Mouse (Mus musculus) layer of hippocampus, postnatal 36 days (tissue): ENCODE results near the gene Cpne8. TPM values are rescaled to one million over a fixed set of nuclear protein-coding genes. Genes with fewer than 3 reads are reported as not detected.
"Not testable (repeated sequence)": the region's sequence is repeated elsewhere in the genome, so short reads cannot be mapped to it uniquely, and the experiment has no call there.

Experiments
- DNase-seq, 2 experiments: peaks; one replicate each; pipeline ENCODE4 v3.0.0; 2022
- total RNA-seq, 2 experiments: library from RNA; stranded (reverse); gene quantifications; 2 replicates each; pipeline ENCODE4 v1.2.3; 2021

Gene Cpne8
- total RNA-seq, 2 experiments from 2014 or later, result 30.8 to 32.3 TPM

DNA sequence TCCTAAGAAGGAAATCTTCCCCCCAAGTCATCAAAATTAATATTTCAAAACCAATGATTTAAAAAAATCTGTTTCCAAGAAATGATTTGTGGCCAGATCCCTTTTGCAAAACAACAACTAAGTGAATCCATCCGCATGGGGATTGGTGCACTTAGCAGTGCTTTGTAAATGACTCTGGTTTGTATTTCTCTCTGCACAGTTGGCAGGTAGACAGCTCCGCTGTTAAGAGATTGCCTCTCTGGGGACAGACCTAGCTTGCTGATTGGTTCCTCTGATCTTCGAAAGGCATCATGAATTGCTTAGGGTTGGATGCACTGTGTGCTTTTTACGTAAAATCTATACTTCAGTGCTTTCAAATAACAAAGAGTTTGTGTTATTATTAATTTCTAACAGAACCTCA is 68.5 kb downstream of the Cpne8 start:
- DNase-seq, result not testable (repeated sequence)

DNA sequence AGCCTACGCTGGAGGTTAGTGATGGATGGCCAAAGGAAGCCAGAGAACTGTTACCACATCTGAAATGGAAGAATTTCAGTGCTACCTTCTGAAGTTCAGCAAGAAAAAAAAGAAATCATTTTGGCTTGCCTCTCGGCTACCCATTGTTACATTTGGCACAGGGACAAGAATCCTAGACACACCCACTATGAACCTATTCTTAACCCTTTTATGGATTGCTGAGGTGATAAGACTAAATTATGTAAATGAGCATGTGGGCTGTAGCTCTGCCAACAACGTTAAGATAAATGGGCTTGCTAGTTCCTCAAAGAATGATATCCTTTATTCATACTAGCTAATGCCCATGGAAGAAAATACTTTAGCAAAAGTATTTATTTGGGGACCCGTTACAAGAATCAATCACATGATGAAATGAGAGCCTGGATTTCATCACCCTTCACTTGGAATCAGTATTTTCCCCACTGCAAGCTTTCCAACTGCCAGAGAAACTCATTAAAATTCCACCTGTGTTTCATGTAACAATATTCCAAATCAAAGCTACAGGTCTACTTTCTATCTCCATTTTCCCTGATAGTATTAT is 69.3 kb downstream of the Cpne8 start:
- no peak for DNase-seq

GRCm38 (mm10) chr15:90608368-90608767 is 70.9 kb downstream of the Cpne8 start:
- DNase-seq, result no peak

- DNase-seq, result no peak
These were observed 72.1 kb downstream of the Cpne8 start for GRCm38 (mm10) chr15:90607181-90607580.

GRCm38 (mm10) chr15:90603676-90604075 is 75.6 kb downstream of the Cpne8 start:
- DNase-seq, result no peak

GRCm38 (mm10) chr15:90597715-90598497 is 81.3 kb downstream of the Cpne8 start:
- DNase-seq, result no peak

- DNase-seq, result no peak
These were observed 83.6 kb downstream of the Cpne8 start for GRCm38 (mm10) chr15:90595592-90595991.

DNA sequence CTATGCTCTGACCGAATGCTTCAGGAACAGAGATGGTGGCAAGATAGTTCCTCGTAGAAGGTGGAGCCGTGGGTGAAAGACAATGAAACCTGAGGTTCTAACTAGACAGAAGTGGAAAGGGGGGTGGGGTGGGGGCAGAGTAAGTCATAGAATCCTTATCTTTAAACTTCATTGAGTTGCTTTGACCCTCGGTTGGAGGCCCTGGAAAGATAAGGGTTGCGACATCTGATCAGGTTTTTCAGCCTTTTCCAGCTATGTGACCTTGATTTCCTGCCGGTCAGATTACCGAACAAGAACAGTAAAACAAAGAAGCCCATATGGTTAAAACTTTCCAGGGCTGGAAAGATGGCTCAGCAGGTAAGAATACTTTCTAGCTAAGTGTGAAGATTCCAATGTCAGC is 89.6 kb downstream of the Cpne8 start:
- no peak for DNase-seq

GRCm38 (mm10) chr15:90577402-90577801 is 101.8 kb downstream of the Cpne8 start:
- no peak for DNase-seq

DNA sequence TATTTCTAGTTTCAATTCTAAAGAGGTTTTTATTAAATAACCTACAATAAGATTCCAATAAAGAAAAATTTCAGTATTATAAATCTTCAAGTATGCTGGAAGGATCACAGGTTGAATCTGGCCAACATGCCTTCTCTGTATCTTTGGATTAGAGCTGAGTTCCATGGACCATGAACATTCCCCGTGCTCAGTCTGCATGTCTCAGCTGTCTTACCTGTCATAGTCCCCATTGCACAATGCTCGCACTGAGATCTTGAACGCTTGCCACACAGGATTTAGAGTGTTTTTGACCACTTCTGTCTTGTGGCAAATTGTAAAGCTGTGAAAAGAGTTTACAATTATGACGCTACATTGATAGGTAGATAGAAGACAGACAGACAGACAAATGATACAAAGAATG is 110.0 kb downstream of the Cpne8 start:
- DNase-seq, result no peak

DNA sequence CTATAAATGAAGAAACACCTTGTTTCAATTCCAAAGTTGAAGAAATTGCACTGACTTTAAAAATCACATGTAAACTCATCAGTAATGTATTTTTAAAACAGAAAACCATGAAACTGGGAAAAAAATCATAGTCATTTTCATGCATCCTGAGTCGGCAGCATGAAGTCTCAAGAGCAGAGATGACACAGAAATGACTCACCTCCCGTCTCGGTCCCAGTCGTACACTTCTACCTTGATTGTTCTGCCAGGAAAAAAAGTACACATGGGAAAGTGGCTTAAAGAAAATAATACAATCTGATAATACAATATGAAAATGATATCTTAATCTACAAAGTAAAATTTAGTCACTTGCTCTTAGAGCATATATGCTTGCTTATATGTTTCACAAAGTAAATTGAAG is 111.2 kb downstream of the Cpne8 start:
- no peak for DNase-seq

GRCm38 (mm10) chr15:90563996-90564395 is 115.2 kb downstream of the Cpne8 start:
- no peak for DNase-seq

DNA sequence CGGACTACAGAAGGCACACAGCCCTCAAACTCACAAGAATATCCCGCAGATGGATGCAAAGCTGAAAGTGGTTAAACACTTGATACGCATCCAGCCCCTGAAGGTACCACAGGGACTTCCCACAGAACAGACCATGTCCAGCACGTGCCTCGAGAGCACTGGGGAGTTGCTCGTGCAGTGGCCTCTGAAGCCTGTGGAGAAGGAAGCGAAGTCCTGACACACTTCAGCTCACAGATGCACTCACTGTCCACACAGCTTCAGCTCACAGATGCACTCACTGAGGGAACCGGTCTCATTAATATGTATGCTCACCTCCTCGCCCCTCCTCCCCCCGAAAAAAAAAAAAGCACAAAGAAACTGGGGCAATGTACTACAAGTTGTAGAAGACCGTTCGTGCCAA is 117.6 kb downstream of the Cpne8 start:
- DNase-seq, result no peak

- no peak for DNase-seq
These were observed 130.6 kb downstream of the Cpne8 start for GRCm38 (mm10) chr15:90548589-90548988.

- no peak for DNase-seq
These were observed 135.8 kb downstream of the Cpne8 start for GRCm38 (mm10) chr15:90543447-90543846.

DNA sequence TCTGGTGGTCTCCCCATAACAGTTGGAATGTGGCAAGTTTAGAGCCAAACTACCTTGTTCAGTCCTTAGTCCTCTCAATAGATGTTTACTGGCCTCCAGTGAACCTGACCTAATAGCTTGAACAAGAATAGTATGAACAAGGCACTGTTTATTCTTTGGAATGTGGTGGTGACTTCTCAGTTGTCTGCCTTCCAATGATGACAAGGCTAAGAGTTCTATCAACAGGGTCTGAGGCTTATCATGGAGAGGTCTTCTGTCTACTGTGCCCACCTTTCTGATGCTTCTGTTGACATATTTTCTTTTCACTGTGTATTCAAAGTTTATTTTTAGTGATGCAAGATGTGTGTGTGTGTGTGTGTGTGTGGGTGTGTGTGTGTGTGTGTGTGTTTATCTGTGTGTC is 137.1 kb downstream of the Cpne8 start:
- no peak for DNase-seq

DNA sequence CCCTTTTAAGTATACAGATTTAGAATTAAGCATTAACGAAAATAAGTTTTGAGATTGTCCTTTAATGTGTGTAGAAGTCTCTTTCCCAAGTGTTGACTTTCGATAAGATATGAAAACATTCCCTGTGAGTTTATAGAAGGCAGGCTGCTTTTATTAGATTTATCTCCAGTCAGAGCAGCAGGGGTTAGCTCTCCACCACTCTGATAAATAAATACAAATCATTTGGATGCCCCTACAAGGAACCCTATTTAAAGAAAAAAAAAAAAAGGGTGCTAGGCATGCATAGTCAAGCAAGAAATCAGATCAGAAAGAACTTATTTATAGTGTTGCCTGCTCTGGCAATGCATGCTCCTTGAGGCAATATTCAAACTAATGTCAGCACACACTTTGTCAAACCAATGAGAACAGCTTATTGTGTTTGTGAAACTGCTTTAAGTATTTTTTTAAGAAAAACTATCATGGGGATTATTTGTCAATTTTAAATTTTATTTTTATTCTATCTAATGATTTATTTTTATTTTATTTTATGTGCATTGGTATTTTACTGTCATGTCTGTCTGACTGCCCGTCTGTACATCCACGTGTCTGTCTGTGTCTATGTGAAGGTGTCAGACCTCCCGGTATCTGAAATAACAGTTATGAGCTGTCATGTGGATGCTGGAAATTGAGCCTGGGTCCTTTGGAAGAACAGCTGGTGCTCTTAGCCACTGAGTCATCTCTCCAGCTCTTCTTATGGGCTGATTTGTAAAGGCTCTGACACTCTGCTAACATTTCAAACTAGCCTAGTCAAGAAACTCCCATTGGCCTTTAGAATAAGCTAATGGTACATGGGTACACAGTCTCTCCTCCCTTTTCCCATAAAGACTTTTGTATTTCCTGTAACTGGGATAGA is 142.7 kb downstream of the Cpne8 start:
- DNase-seq, result no peak

DNA sequence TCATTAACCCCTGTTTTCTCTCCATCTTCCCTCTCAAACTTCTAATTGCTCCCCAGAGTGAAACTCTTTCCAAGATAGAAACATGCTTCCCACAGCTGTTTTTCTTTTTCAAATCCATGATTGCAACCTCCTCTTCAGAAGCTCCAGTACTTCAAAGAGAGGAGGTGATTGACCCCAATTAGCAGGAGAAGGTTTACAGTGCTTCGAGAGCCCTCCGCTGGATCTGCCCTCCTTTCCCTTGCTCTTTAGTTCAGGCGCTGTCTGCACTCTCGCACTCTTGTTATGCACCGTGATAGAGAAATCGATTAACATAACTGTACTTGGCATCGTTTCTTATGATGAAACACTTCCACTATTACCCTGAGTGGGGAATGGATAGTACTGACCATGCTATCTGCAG is 143.5 kb downstream of the Cpne8 start:
- DNase-seq, result no peak

DNA sequence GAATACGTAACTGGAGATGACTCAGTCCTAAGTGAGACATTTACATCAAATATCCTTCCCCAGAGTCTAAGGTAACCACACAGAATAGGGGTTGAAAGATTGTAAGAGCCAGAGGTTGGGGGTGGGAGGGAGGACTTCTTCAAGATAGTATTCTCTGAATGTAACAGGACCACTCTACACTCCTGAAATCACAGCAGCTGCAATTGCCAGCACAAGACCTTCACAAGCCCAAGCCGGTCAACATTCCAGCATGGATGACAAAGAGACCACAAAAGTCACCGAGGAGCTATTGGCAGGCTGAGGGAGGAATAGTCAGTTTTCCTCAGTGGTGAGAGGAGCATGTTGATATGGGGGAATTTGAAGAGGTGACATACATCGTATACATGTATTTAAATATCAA is 166.5 kb downstream of the Cpne8 start:
- no peak for DNase-seq

DNA sequence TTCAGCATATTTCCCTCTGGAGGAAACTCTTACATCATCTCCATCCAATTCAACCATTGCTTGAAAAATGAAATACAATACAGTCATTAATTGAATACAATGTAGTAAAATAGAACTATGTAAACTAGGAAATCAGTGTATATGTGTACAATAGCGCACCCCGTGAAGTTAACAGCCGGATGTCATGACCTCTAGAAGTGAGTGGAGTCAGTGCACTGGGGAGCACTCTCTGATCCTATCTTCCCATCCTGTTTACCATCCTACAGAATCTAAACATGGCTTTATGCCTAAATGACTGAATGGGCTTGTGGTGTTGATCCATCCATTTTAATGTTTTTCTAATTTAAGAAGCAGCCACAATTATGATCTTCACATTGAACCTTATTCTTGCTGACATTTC is 182.2 kb downstream of the Cpne8 start:
- DNase-seq, result no peak

- no peak for DNase-seq
These were observed 187.7 kb downstream of the Cpne8 start for GRCm38 (mm10) chr15:90491558-90491957.

GRCm38 (mm10) chr15:90490186-90490585 is 189.0 kb downstream of the Cpne8 start:
- DNase-seq, result no peak

DNA sequence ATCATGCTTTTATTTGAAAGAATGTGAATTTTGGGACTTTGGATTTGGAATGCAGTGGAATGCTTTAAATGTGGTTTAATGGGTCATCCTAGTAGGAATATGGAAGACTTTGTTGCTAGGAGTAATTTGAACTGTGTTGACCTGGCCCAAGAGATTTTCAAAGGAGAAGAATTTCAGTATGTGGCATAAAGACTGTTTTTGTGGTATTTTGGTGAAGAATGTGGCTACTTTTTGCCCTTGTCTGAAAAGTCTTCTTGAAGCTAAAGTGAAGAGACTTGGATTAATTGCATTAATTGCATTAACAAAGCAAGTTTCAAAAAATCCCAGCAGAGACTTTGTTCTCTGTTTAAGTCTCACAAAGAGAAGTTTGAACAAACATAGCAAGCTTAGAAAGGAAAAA is 208.7 kb downstream of the Cpne8 start:
- DNase-seq, result not testable (repeated sequence)
